Mouse (Mus musculus): ENCODE measurements around the gene D2hgdh. TPM values are rescaled to one million over a fixed set of nuclear protein-coding genes. Genes with fewer than 3 reads are reported as not detected.

D2hgdh gene
- polyA plus RNA-seq (2012; fragmentation: generic; extraction: Trizol) = 10 to 100 TPM in 1 of 2 experiments, 1 to 10 TPM in 1; 4.5 to 13.5 TPM

GRCm38 (mm10) chr1:93824609-93825008 lies at the start of gene D2hgdh:
TSS of gene D2hgdh (plus strand) at chr1:93824909.

GRCm38 (mm10) chr1:93801741-93802238 lies 22.9 kb upstream of the D2hgdh start, which contains the start of gene Dtymk:
TSS of gene Dtymk (minus strand) at chr1:93801934.

DNA sequence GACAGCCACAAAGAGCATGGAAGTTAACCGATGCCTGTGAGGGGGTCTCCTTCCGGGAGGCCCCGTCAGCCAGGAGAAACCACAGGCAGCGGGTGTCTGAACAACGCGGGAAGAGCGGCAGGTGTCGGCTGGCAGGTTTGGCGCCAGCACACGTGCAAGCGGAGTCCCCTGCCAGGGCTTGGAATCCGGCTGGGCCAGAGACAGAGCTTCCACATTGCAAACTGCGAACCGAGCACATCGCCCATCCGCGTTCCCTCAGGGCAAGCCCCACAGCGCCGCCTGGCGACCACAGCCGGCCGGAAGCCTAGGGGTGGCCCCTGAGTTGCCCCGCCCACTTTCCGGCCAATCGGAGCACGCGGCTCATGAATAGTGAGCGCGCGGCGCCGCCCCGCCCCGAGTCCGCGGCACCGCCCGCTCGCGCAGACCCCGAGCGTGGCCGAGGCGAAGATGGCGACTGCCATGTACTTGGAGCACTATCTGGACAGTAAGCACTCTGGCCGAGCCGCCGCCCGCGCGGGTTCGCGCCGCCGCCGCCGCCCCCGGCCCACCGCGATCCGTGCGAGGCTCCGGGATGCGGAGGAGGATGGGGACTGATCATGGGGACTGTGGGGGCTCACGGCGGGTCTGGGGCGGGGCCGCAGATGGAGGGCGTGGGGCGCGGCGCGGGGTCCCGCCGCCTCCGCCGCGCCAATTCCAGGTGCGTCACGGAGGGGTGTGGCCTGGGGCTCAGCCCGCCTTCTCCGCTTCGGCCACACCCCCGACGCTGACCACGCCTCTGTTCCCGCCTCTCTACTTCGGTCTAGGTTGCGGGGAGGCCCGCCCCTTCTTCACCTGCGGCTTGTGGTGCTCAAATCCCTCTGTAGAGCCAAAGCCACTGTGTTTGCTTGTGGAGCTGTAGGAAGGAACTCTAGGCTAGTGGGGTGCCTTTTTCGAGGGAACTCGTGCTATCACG lies 20.9 kb upstream of the D2hgdh start, which contains the start of gene Ing5:
Ing5 (plus strand) TSS at position 410 of the 952 bp plus-strand sequence.

GRCm38 (mm10) chr1:93861048-93861447 lies 36.3 kb downstream of the D2hgdh start, which contains the start of gene Gal3st2:
TSS of gene Gal3st2 (plus strand) at chr1:93861306.

Other genes starting within 250 kb of the D2hgdh start
- 10 to 100 TPM; 26.9 to 99.9 TPM for gene Stk25, start 166.2 kb upstream of the D2hgdh start, polyA plus RNA-seq (2012; fragmentation: generic; extraction: Trizol)
- 10 to 100 TPM in 1 of 2 experiments, 1 to 10 TPM in 1; 7.0 to 22.0 TPM for gene Bok, start 139.2 kb upstream of the D2hgdh start, polyA plus RNA-seq (2012; fragmentation: generic; extraction: Trizol)
- 10 to 100 TPM; 35.1 to 37.8 TPM for gene Atg4b, start 73.4 kb upstream of the D2hgdh start, polyA plus RNA-seq (2012; fragmentation: generic; extraction: Trizol)
- 10 to 100 TPM; 91.2 to 93.2 TPM for gene Thap4, start 70.0 kb upstream of the D2hgdh start, polyA plus RNA-seq (2012; fragmentation: generic; extraction: Trizol)
- 100 to 1,000 TPM; 137 to 203 TPM for gene Dtymk, start 23.0 kb upstream of the D2hgdh start, polyA plus RNA-seq (2012; fragmentation: generic; extraction: Trizol)
- 1 to 10 TPM; 2.4 to 4.0 TPM for gene Ing5, start 20.9 kb upstream of the D2hgdh start, polyA plus RNA-seq (2012; fragmentation: generic; extraction: Trizol)
- not detected for gene Gal3st2, start 36.4 kb downstream of the D2hgdh start, polyA plus RNA-seq (2012; fragmentation: generic; extraction: Trizol)
- under 1 TPM in 1 of 2 experiments, not detected in 1; 0.06 TPM for gene Gal3st2b, start 93.4 kb downstream of the D2hgdh start, polyA plus RNA-seq (2012; fragmentation: generic; extraction: Trizol)
- gene Gal3st2c, start 165.6 kb downstream of the D2hgdh start, polyA plus RNA-seq (2012; fragmentation: generic; extraction: Trizol) = not detected
- gene Neu4, start 195.5 kb downstream of the D2hgdh start, polyA plus RNA-seq (2012; fragmentation: generic; extraction: Trizol) = not detected
- gene Pdcd1, start 227.6 kb downstream of the D2hgdh start, polyA plus RNA-seq (2012; fragmentation: generic; extraction: Trizol) = not detected